11 mouse cellular contexts compared by ENCODE assay signal in genomic region chr3:51713233-51713632, GRCm38 (mm10). TPM values are rescaled to one million over a fixed set of nuclear protein-coding genes. Genes with fewer than 3 reads are reported as not detected.
A peak's percentile ranks its signal among the peaks of the same experiment; 100 is the strongest.
DNase-seq lines count a peak whose midpoint lies in the region; ATAC-seq and TF ChIP-seq lines count a peak whose summit lies in the region.
"Had no signal": no experiment of that assay in that cellular context is flagged by ENCODE, and none has a peak within 500 bp of the region (broad histone marks: within the 10 kb centered on the region; RNA-seq: fewer than 3 reads in every experiment).

No protein-coding gene starts in this region.

- H3K9me3 ChIP-seq in heart, embryonic 15.5 days (replicated peaks), result no peaks in the 10 kb centered on the region
- H3K9me3 ChIP-seq in lung, postnatal 0 days (ENCODE audit: low read length), result no peaks in the 10 kb centered on the region
- no peaks in the 10 kb centered on the region for H3K9me3 ChIP-seq in embryonic facial prominence, embryonic 15.5 days (replicated peaks)
- no peaks in the 10 kb centered on the region for H3K9me3 ChIP-seq in midbrain, embryonic 14.5 days (ENCODE audit: control insufficient read depth, low read length)
- H3K9me3 ChIP-seq: neural tube, embryonic 12.5 days had no signal

- TF ChIP-seq EP300 in lung, postnatal 0 days (IDR thresholded peaks at IDR 0.05), result no peak

- intact Hi-C loops in heart, postnatal 14 days (cut with DNase I), result no loop called here

- no peak overlapping the region for H3K9ac ChIP-seq in heart, embryonic 15.5 days
- no peak overlapping the region for H3K9ac ChIP-seq in lung, postnatal 0 days (replicated peaks; ENCODE audit: low read depth)
- no peak overlapping the region for H3K9ac ChIP-seq in embryonic facial prominence, embryonic 15.5 days
- no peak overlapping the region for H3K9ac ChIP-seq in midbrain, embryonic 14.5 days (replicated peaks; ENCODE audit: low read length)
- H3K9ac ChIP-seq: limb, embryonic 13.5 days; neural tube, embryonic 12.5 days had no signal

- H3K27me3 ChIP-seq in heart, embryonic 15.5 days, result no peaks in the 10 kb centered on the region
- H3K27me3 ChIP-seq in lung, postnatal 0 days (replicated peaks; ENCODE audit: insufficient read depth, low read length), result no peaks in the 10 kb centered on the region
- no peaks in the 10 kb centered on the region for H3K27me3 ChIP-seq in embryonic facial prominence, embryonic 15.5 days
- no peaks in the 10 kb centered on the region for H3K27me3 ChIP-seq in midbrain, embryonic 14.5 days (ENCODE audit: control insufficient read depth, insufficient read depth, low read length)
- H3K27me3 ChIP-seq: limb, embryonic 13.5 days; neural tube, embryonic 12.5 days had no signal

- H3K4me1 ChIP-seq in heart, embryonic 15.5 days (replicated peaks), result peaks cover 40% of the 10 kb centered on the region
- H3K4me1 ChIP-seq in lung, postnatal 0 days (ENCODE audit: insufficient read depth, low read depth, low read length), result peaks cover 19% of the 10 kb centered on the region; the same call in 1 of the 2 replicates
- peaks cover 32% of the 10 kb centered on the region for H3K4me1 ChIP-seq in embryonic facial prominence, embryonic 15.5 days
- H3K4me1 ChIP-seq in midbrain, embryonic 14.5 days (ENCODE audit: control insufficient read depth, insufficient read depth, low read length), result no peaks in the 10 kb centered on the region

- TF ChIP-seq CTCF in lung, postnatal 0 days (IDR thresholded peaks at IDR 0.05), result no peak

- WGBS in heart, embryonic 15.5 days, result 23% methylated on average over 8 of the region's 8 CpGs
- WGBS in lung, postnatal 0 days, result 24% methylated on average over 8 of the region's 8 CpGs
- WGBS in embryonic facial prominence, embryonic 15.5 days, result 14% methylated on average over 8 of the region's 8 CpGs
- WGBS in midbrain, embryonic 14.5 days, result 22% methylated on average over 8 of the region's 8 CpGs

- H3K4me2 ChIP-seq in heart, embryonic 15.5 days, result no peak overlapping the region
- H3K4me2 ChIP-seq in lung, postnatal 0 days (replicated peaks; ENCODE audit: low read depth, low read length), result no peak overlapping the region
- H3K4me2 ChIP-seq in embryonic facial prominence, embryonic 15.5 days (replicated peaks), result no peak overlapping the region
- H3K4me2 ChIP-seq in midbrain, embryonic 14.5 days (ENCODE audit: low read length), result no peak overlapping the region
- H3K4me2 ChIP-seq: limb, embryonic 13.5 days; neural tube, embryonic 12.5 days had no signal

- peak overlapping the region; percentile 65 for H3K27ac ChIP-seq in heart, embryonic 15.5 days
- H3K27ac ChIP-seq in lung, postnatal 0 days (ENCODE audit: low read length), result no peak overlapping the region
- 0 out of 2 replicates have a peak overlapping the region, but pooled peaks have one; percentile 2 for H3K27ac ChIP-seq in embryonic facial prominence, embryonic 15.5 days (replicated peaks)
- H3K27ac ChIP-seq in midbrain, embryonic 14.5 days (replicated peaks; ENCODE audit: low read depth, low read length), result no peak overlapping the region
- H3K27ac ChIP-seq: limb, embryonic 13.5 days; neural tube, embryonic 12.5 days had no signal

- DNase-seq in heart, postnatal 14 days, result no peak
- DNase-seq in lung, postnatal 0 days (ENCODE audit: low spot score), result peak; percentile 52
- DNase-seq in lung, postnatal 14 days, result no peak
- DNase-seq in midbrain, embryonic 14.5 days, result peak; percentile 41
- no peak for DNase-seq in gastrocnemius, adult 8-10 months (ENCODE audit: low spot score in 2 of 2)
- no peak for DNase-seq in retina, embryonic 14.5 days (ENCODE audit: low spot score)
- DNase-seq: thymus, postnatal 4 days had no signal

- H3K4me3 ChIP-seq in heart, embryonic 15.5 days, result no peak overlapping the region
- no peak overlapping the region for H3K4me3 ChIP-seq in lung, postnatal 0 days (ENCODE audit: low read depth, low read length)
- H3K4me3 ChIP-seq in embryonic facial prominence, embryonic 15.5 days (replicated peaks), result no peak overlapping the region
- H3K4me3 ChIP-seq in midbrain, embryonic 14.5 days (replicated peaks; ENCODE audit: low read depth, low read length), result no peak overlapping the region
- H3K4me3 ChIP-seq: limb, embryonic 13.5 days; neural tube, embryonic 12.5 days had no signal

- ATAC-seq in heart, embryonic 15.5 days (replicated peaks; ENCODE audit: insufficient number of reproducible peaks, insufficient read depth, low FRiP score, low read depth), result no peak
- ATAC-seq in lung, postnatal 0 days, result no peak
- ATAC-seq in embryonic facial prominence, embryonic 15.5 days (ENCODE audit: insufficient number of reproducible peaks, low FRiP score, low TSS enrichment, low read depth), result no peak
- no peak for ATAC-seq in midbrain, embryonic 14.5 days (ENCODE audit: low FRiP score, low TSS enrichment)

- no peaks in the 10 kb centered on the region for H3K36me3 ChIP-seq in heart, embryonic 15.5 days
- H3K36me3 ChIP-seq in lung, postnatal 0 days (ENCODE audit: insufficient read depth, low read length), result no peaks in the 10 kb centered on the region
- H3K36me3 ChIP-seq in embryonic facial prominence, embryonic 15.5 days, result no peaks in the 10 kb centered on the region
- H3K36me3 ChIP-seq in midbrain, embryonic 14.5 days (ENCODE audit: control insufficient read depth, insufficient read depth, low read length), result no peaks in the 10 kb centered on the region
- H3K36me3 ChIP-seq: limb, embryonic 13.5 days; neural tube, embryonic 12.5 days had no signal

RNA-seq across cellular contexts. Expression of gene Mgst2, which starts 53.1 kb away (rescaled TPM):
- 7.2 and 7.5 TPM in 2 replicates for polyA plus RNA-seq in heart, embryonic 15.5 days (2015; fragmentation: Nextera tagmentation; extraction: Ambion mirVana)
- total RNA-seq in heart, postnatal 14 days (2021), result 1 to 10 TPM; 2.1 to 2.9 TPM
- 6.7 and 8.6 TPM in 2 replicates for polyA plus RNA-seq in lung, postnatal 0 days (2015; fragmentation: Nextera tagmentation; extraction: Ambion mirVana)
- polyA plus RNA-seq in embryonic facial prominence, embryonic 15.5 days (2015; fragmentation: Nextera tagmentation; extraction: Ambion mirVana), result 15.4 and 17.9 TPM in 2 replicates
- polyA plus RNA-seq in midbrain, embryonic 14.5 days (2014; fragmentation: Nextera tagmentation; extraction: Ambion mirVana), result 0.46 and 0.86 TPM in 2 replicates
- 1 to 10 TPM in 1 of 4 experiments, under 1 TPM in 1, not detected in 2; 0.52 to 1.6 TPM for total RNA-seq in gastrocnemius, adult 8-10 months (2022)

Comparison
In these comparisons a context has a peak if more than half of its experiments do, and no peak if none do; other contexts are left out.
1. DNase-seq: peak in lung, postnatal 0 days (single experiment) and midbrain, embryonic 14.5 days (single experiment); none in heart, postnatal 14 days (0 of 2), lung, postnatal 14 days (single experiment), gastrocnemius, adult 8-10 months (0 of 2) and retina, embryonic 14.5 days (single experiment).
2. H3K27ac ChIP-seq: peak in heart, embryonic 15.5 days (single experiment) and embryonic facial prominence, embryonic 15.5 days (single experiment); none in lung, postnatal 0 days (single experiment) and midbrain, embryonic 14.5 days (single experiment).